Mouse (Mus musculus): ENCODE measurements around the gene Hoxd10. TPM values are rescaled to one million over a fixed set of nuclear protein-coding genes. Genes with fewer than 3 reads are reported as not detected.

Gene Hoxd10
- polyA plus RNA-seq, 1 experiment from 2014 or later, result not detected

DNA sequence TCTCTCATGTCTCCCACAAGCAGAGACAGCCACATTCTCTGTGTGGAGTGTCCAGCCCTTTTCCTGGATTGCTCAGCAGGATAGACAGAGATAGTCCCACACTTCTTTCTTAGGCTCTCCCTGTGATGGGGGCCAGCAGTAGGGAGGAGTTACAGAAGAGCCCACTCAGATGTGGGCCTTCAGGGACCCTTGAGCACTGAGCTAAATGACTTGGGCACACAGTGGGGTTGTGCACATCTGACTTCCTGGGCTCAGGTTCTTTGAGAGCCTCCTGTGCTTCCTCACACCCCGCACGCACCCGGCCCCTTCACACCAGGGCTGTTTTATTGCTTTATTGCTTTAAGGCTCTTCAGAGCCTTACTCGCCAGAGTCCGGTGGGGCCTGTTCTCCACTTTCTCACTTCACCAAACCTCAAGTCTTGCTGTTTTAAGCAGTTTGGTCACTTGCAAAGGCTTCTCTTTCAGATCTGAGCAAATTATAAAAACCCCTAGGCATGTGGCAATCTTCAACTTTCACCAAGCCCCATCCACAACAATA is 29.3 kb downstream of the Hoxd10 start:
- DNase-seq (no peak), ATAC-seq (ENCODE audit: low FRiP score, low TSS enrichment) (no peak)
- peaks cover 100% of the 10 kb centered on the region for H3K27me3 ChIP-seq (ENCODE audit: control insufficient read depth, insufficient read depth, low read length)
- H3K4me1 ChIP-seq (ENCODE audit: control insufficient read depth, insufficient read depth, low read length), result no peaks in the 10 kb centered on the region
- H3K4me2 ChIP-seq (ENCODE audit: low read length), result no peak overlapping the region
- H3K36me3 ChIP-seq (ENCODE audit: control insufficient read depth, insufficient read depth, low read length), result no peaks in the 10 kb centered on the region
- no peaks in the 10 kb centered on the region for H3K9me3 ChIP-seq (ENCODE audit: control insufficient read depth, low read length)
- WGBS, result 1% methylated on average over 5 of the region's 5 CpGs
- no peak overlapping the region for H3K9ac ChIP-seq (replicated peaks; ENCODE audit: low read length)
- no peak overlapping the region for H3K4me3 ChIP-seq (replicated peaks; ENCODE audit: low read depth, low read length)
- no peak overlapping the region for H3K27ac ChIP-seq (replicated peaks; ENCODE audit: low read depth, low read length)

DNA sequence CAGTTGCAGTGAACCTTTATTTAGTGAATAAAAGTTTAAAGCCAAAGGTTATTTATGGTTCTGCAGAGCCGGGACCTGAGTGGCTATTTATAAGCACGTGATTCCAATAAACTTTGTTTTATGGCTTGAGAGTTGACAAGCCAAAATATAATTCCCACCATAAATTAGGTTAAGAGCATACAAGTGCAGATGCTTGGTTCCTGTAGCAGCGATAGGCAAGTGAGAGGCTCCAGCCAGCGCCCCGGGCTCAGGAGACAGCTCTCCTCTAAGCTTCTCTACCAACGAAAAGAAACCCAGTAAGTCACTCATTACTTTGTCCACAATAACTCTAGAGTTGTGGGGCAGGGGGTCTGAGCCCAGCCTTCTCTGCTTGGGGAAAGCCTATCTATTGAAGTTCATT is 30.2 kb downstream of the Hoxd10 start:
- no peak overlapping the region for H3K9ac ChIP-seq (replicated peaks; ENCODE audit: low read length)
- no peaks in the 10 kb centered on the region for H3K36me3 ChIP-seq (ENCODE audit: control insufficient read depth, insufficient read depth, low read length)
- WGBS, result 5% methylated on average over 6 of the region's 6 CpGs
- no peak overlapping the region for H3K27ac ChIP-seq (replicated peaks; ENCODE audit: low read depth, low read length)
- H3K4me3 ChIP-seq (replicated peaks; ENCODE audit: low read depth, low read length), result no peak overlapping the region
- no peaks in the 10 kb centered on the region for H3K9me3 ChIP-seq (ENCODE audit: control insufficient read depth, low read length)
- no peaks in the 10 kb centered on the region for H3K4me1 ChIP-seq (ENCODE audit: control insufficient read depth, insufficient read depth, low read length)
- H3K4me2 ChIP-seq (ENCODE audit: low read length), result no peak overlapping the region
- ATAC-seq (ENCODE audit: low FRiP score, low TSS enrichment), result no peak
- peaks cover 100% of the 10 kb centered on the region for H3K27me3 ChIP-seq (ENCODE audit: control insufficient read depth, insufficient read depth, low read length)
- DNase-seq, result no peak

DNA sequence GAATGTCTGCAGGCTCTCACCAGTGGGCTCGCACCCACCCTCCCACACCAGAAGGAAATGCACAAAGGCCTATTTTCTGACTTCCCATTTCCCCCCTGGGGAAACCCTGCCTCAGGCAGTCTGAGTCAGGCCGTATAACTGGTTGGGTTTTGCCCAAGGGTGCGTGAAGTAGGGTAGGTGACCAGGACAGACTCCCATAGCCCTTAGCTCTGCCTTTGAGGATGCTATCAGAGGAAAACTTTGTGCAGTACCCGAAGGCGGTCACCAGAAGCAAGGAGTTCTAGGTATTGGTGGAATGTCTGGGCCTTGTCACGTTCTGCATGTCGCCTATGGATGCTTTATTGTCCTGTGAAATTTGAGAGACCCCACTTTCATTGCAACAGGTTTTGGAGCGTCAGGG is 31.2 kb downstream of the Hoxd10 start:
- no peak overlapping the region for H3K4me3 ChIP-seq (replicated peaks; ENCODE audit: low read depth, low read length)

DNA sequence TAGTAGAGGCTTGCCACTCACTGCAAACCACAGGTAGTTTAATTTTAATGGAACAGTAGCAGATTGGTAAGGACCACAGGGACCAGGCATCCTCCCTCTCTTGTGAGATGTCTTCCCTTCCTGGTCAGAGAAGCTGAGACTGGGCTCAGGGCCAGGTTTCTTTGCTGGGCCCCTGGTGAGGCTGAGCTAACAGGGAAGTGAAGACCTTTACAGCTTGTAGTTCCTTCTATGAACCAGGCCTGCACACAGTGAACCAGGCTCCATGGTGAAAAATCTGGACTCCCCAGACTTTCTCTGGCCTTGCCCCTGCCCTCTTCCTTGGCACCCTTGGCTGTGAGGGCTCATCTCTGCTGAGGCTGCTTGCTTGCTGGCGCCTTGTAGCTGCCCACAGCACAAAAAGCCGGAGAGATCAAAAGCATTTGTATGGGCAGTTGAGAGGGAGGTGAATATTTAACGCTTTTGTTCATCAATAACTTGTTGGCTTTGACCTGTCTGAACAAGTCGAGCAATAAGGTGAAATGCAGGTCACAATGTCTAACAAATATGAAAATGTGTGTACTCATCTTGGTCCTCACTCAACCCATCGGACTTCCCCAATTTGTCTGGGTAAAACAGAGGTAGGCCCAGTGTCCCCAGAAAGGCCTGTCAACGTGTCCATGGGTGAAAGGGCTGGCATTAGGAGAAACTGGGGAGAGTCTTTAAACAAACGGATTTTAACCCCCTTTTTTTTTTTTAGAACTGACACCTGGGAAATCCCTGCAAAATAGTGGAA is 32.7 kb downstream of the Hoxd10 start:
- no peak overlapping the region for H3K27ac ChIP-seq (replicated peaks; ENCODE audit: low read depth, low read length)
- H3K4me1 ChIP-seq (ENCODE audit: control insufficient read depth, insufficient read depth, low read length), result no peaks in the 10 kb centered on the region
- H3K9me3 ChIP-seq (ENCODE audit: control insufficient read depth, low read length), result no peaks in the 10 kb centered on the region
- H3K9ac ChIP-seq (replicated peaks; ENCODE audit: low read length), result no peak overlapping the region
- H3K27me3 ChIP-seq (ENCODE audit: control insufficient read depth, insufficient read depth, low read length), result peaks cover 100% of the 10 kb centered on the region
- no peak overlapping the region for H3K4me2 ChIP-seq (ENCODE audit: low read length)
- no peaks in the 10 kb centered on the region for H3K36me3 ChIP-seq (ENCODE audit: control insufficient read depth, insufficient read depth, low read length)
- 5% methylated on average over 7 of the region's 7 CpGs for WGBS
- no peak for ATAC-seq (ENCODE audit: low FRiP score, low TSS enrichment)
- DNase-seq, result no peak
- no peak overlapping the region for H3K4me3 ChIP-seq (replicated peaks; ENCODE audit: low read depth, low read length)

More for the DNA sequence above, 31.2 kb downstream of the Hoxd10 start:
- Histone ChIP-seq H3K9ac (replicated peaks; ENCODE audit: low read length) (no peak overlapping the region), H3K27me3 (ENCODE audit: control insufficient read depth, insufficient read depth, low read length) (peaks cover 100% of the 10 kb centered on the region), H3K4me2 (ENCODE audit: low read length) (no peak overlapping the region), H3K36me3 (ENCODE audit: control insufficient read depth, insufficient read depth, low read length) (no peaks in the 10 kb centered on the region), H3K27ac (replicated peaks; ENCODE audit: low read depth, low read length) (no peak overlapping the region), H3K9me3 (ENCODE audit: control insufficient read depth, low read length) (no peaks in the 10 kb centered on the region), H3K4me1 (ENCODE audit: control insufficient read depth, insufficient read depth, low read length) (no peaks in the 10 kb centered on the region)
- DNase-seq (no peak), ATAC-seq (ENCODE audit: low FRiP score, low TSS enrichment) (no peak)
- 2% methylated on average over 8 of the region's 8 CpGs for WGBS

DNA sequence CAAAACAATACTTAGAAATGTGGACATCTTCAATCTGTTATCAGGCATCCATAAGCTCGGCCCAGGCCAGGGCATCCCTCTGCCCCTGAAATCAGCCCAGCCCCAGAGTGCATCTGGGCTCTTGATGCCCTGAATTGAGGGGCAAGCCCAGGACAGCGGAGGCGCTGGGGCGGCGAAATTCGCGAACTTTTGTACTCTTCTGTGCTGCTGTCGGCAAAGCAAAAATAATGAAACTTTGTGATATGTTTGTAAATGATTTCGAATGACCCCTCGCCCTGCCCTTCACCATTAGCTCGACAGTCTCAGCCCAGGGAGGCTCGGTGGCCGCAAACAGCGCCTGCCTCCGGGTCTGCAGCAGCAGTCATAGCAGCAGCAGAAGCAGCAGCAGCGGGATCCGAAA is 33.4 kb downstream of the Hoxd10 start:
- DNase-seq, result no peak
- Histone ChIP-seq H3K9me3 (ENCODE audit: control insufficient read depth, low read length) (no peaks in the 10 kb centered on the region), H3K27ac (replicated peaks; ENCODE audit: low read depth, low read length) (no peak overlapping the region), H3K4me3 (replicated peaks; ENCODE audit: low read depth, low read length) (no peak overlapping the region), H3K4me2 (ENCODE audit: low read length) (no peak overlapping the region), H3K36me3 (ENCODE audit: control insufficient read depth, insufficient read depth, low read length) (no peaks in the 10 kb centered on the region), H3K4me1 (ENCODE audit: control insufficient read depth, insufficient read depth, low read length) (no peaks in the 10 kb centered on the region), H3K9ac (replicated peaks; ENCODE audit: low read length) (no peak overlapping the region), H3K27me3 (ENCODE audit: control insufficient read depth, insufficient read depth, low read length) (peaks cover 99% of the 10 kb centered on the region)
- 2% methylated on average over 17 of the region's 17 CpGs for WGBS
- ATAC-seq (ENCODE audit: low FRiP score, low TSS enrichment), result no peak

- H3K4me1 ChIP-seq (ENCODE audit: control insufficient read depth, insufficient read depth, low read length), result no peaks in the 10 kb centered on the region
- ATAC-seq (ENCODE audit: low FRiP score, low TSS enrichment) (no peak), DNase-seq (no peak)
- H3K36me3 ChIP-seq (ENCODE audit: control insufficient read depth, insufficient read depth, low read length), result no peaks in the 10 kb centered on the region
- no peak within 1 kb of the TSS for H3K4me2 ChIP-seq (ENCODE audit: low read length)
- peaks cover 99% of the 10 kb centered on the region for H3K27me3 ChIP-seq (ENCODE audit: control insufficient read depth, insufficient read depth, low read length)
- H3K4me3 ChIP-seq (replicated peaks; ENCODE audit: low read depth, low read length), result 0 out of 2 replicates have a peak within 1 kb of the TSS, but pooled peaks have one; percentile 3
- H3K27ac ChIP-seq (replicated peaks; ENCODE audit: low read depth, low read length), result no peak within 1 kb of the TSS
- 3% methylated on average over 5 of the region's 5 CpGs for WGBS
- H3K9me3 ChIP-seq (ENCODE audit: control insufficient read depth, low read length), result no peaks in the 10 kb centered on the region
- H3K9ac ChIP-seq (replicated peaks; ENCODE audit: low read length), result no peak within 1 kb of the TSS
Measured at GRCm38 (mm10) chr2:74726551-74726950, 34.8 kb downstream of the Hoxd10 start, which contains the start of gene Gm28230. Gm28230 (plus strand) TSS chr2:74726728.

GRCm38 (mm10) chr2:74726973-74727639 is 35.4 kb downstream of the Hoxd10 start:
- Histone ChIP-seq H3K4me3 (replicated peaks; ENCODE audit: low read depth, low read length) (0 out of 2 replicates have a peak overlapping the region, but pooled peaks have one; percentile 3), H3K27me3 (ENCODE audit: control insufficient read depth, insufficient read depth, low read length) (peaks cover 99% of the 10 kb centered on the region), H3K4me2 (ENCODE audit: low read length) (no peak overlapping the region), H3K36me3 (ENCODE audit: control insufficient read depth, insufficient read depth, low read length) (no peaks in the 10 kb centered on the region), H3K9me3 (ENCODE audit: control insufficient read depth, low read length) (no peaks in the 10 kb centered on the region), H3K9ac (replicated peaks; ENCODE audit: low read length) (no peak overlapping the region), H3K4me1 (ENCODE audit: control insufficient read depth, insufficient read depth, low read length) (no peaks in the 10 kb centered on the region), H3K27ac (replicated peaks; ENCODE audit: low read depth, low read length) (no peak overlapping the region)
- ATAC-seq (ENCODE audit: low FRiP score, low TSS enrichment) (no peak; the same call in 1 of the 2 replicates), DNase-seq (no peak)
- WGBS, result 1% methylated on average over 43 of the region's 43 CpGs

DNA sequence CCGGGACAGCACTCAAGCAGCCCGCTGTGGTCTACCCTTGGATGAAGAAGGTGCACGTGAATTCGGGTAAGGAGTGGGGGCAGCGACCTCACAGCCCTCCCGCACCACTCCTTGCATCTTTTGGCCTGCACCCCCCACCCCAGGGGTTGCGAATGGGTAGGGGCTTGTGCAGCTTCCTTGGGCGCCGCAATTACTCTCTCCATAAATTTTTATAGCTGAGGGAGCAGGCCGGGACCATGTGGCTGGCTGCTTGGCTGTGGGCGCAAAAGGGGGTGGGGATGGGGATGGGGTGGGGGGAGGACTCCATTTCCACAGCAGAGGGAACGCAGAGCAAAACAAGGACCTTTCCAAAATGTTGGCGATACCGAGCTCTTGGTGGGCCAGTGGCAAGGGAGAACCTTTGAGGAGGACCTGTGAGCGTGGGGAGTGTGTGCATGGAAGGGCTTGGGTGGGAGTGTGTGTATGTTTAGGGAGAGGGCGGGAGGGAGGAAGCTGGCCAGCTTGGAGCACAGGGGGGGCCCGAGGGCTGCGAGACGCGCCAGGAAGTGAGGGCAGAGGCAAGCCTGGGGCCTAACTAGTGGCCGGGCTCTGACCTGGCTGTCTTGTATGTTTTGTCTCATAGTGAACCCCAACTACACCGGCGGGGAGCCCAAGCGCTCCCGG is 36.0 kb downstream of the Hoxd10 start:
- Histone ChIP-seq H3K4me2 (ENCODE audit: low read length) (no peak overlapping the region), H3K9me3 (ENCODE audit: control insufficient read depth, low read length) (no peaks in the 10 kb centered on the region), H3K4me3 (replicated peaks; ENCODE audit: low read depth, low read length) (no peak overlapping the region), H3K36me3 (ENCODE audit: control insufficient read depth, insufficient read depth, low read length) (no peaks in the 10 kb centered on the region), H3K4me1 (ENCODE audit: control insufficient read depth, insufficient read depth, low read length) (no peaks in the 10 kb centered on the region), H3K27ac (replicated peaks; ENCODE audit: low read depth, low read length) (no peak overlapping the region), H3K9ac (replicated peaks; ENCODE audit: low read length) (no peak overlapping the region), H3K27me3 (ENCODE audit: control insufficient read depth, insufficient read depth, low read length) (peaks cover 99% of the 10 kb centered on the region)
- WGBS, result under 1% methylated on average over 25 of the region's 25 CpGs
- DNase-seq, result no peak
- ATAC-seq (ENCODE audit: low FRiP score, low TSS enrichment), result no peak

Measured in midbrain, embryonic 14.5 days (tissue).